Mouse (Mus musculus): ENCODE results near the gene Lasp1.

GRCm38 (mm10) chr11:97824895-97825294 is 26.1 kb downstream of the Lasp1 start:
- TF ChIP-seq POLR2A (IDR thresholded peaks at IDR 0.05; ENCODE audit: low read depth, low read length) (no peak), CTCF (IDR thresholded peaks at IDR 0.05; ENCODE audit: extremely low read depth, insufficient read length, insufficient replicate concordance, low read depth, low read length) (no peak)

Measured in small intestine, adult 2 months (tissue).